In genomic region chr10:9676418-9676786, GRCm38 (mm10) we compare ENCODE assay signal across 10 mouse cellular contexts. TPM values are rescaled to one million over a fixed set of nuclear protein-coding genes. Genes with fewer than 3 reads are reported as not detected.
DNase-seq lines count a peak whose midpoint lies in the region; ATAC-seq and TF ChIP-seq lines count a peak whose summit lies in the region.
"Had no signal": no experiment of that assay in that cellular context is flagged by ENCODE, and none has a peak within 500 bp of the region (broad histone marks: within the 10 kb centered on the region; RNA-seq: fewer than 3 reads in every experiment).

No protein-coding gene starts in this region.

- no peak for DNase-seq in layer of hippocampus, adult 2 months (ENCODE audit: low spot score in 2 of 2)
- DNase-seq in layer of hippocampus, postnatal 14 days (ENCODE audit: low spot score in 2 of 2): no peak
- DNase-seq in intestine, embryonic 14.5 days (ENCODE audit: low spot score): peak; percentile 67
- no peak for DNase-seq in right cerebral cortex, postnatal 10 days (ENCODE audit: low spot score in 2 of 2)
- DNase-seq in layer of hippocampus, postnatal 10 days (ENCODE audit: low spot score in 2 of 2): no peak
- DNase-seq in right cerebral cortex, postnatal 4 days: no peak

- H3K4me1 ChIP-seq in embryonic facial prominence, embryonic 15.5 days: peaks cover 31% of the 10 kb centered on the region
- H3K4me1 ChIP-seq in intestine, embryonic 14.5 days (replicated peaks; ENCODE audit: control insufficient read depth, insufficient read depth, low read length): peaks cover 26% of the 10 kb centered on the region
- peaks cover 25% of the 10 kb centered on the region for H3K4me1 ChIP-seq in neural tube, embryonic 12.5 days

- H3K4me3 ChIP-seq in layer of hippocampus, adult 2 months: no peak overlapping the region; the same call in 1 of the 2 replicates
- no peak overlapping the region for H3K4me3 ChIP-seq in embryonic facial prominence, embryonic 15.5 days (replicated peaks)
- H3K4me3 ChIP-seq in intestine, embryonic 14.5 days (ENCODE audit: low read depth, low read length): 0 out of 2 replicates have a peak overlapping the region, but pooled peaks have one; percentile 4
- H3K4me3 ChIP-seq in neural tube, embryonic 12.5 days: no peak overlapping the region

- peak overlapping the region; percentile 84; the same call in 1 of the 2 replicates for H3K27ac ChIP-seq in layer of hippocampus, adult 2 months
- no peak overlapping the region for H3K27ac ChIP-seq in embryonic facial prominence, embryonic 15.5 days (replicated peaks)
- H3K27ac ChIP-seq in intestine, embryonic 14.5 days (ENCODE audit: low read depth): no peak overlapping the region
- H3K27ac ChIP-seq in neural tube, embryonic 12.5 days: no peak overlapping the region
- H3K27ac ChIP-seq: liver, embryonic 14.5 days had no signal

- no peak for ATAC-seq in embryonic facial prominence, embryonic 15.5 days (ENCODE audit: insufficient number of reproducible peaks, low FRiP score, low TSS enrichment, low read depth)
- ATAC-seq in intestine, embryonic 14.5 days (replicated peaks; ENCODE audit: low FRiP score, low TSS enrichment, low read depth): no peak
- ATAC-seq in neural tube, embryonic 12.5 days (ENCODE audit: low FRiP score, low read depth): no peak

- H3K9me3 ChIP-seq in embryonic facial prominence, embryonic 15.5 days (replicated peaks): no peaks in the 10 kb centered on the region
- H3K9me3 ChIP-seq in intestine, embryonic 14.5 days (ENCODE audit: control insufficient read depth, low read length): no peaks in the 10 kb centered on the region
- H3K9me3 ChIP-seq in neural tube, embryonic 12.5 days: no peaks in the 10 kb centered on the region

- TF ChIP-seq CTCF in layer of hippocampus, adult 2 months (conservative IDR thresholded peaks at IDR 0.05): no peak

- no peak overlapping the region for H3K9ac ChIP-seq in embryonic facial prominence, embryonic 15.5 days
- H3K9ac ChIP-seq in intestine, embryonic 14.5 days (ENCODE audit: low read length): no peak overlapping the region
- H3K9ac ChIP-seq in neural tube, embryonic 12.5 days: no peak overlapping the region
- H3K9ac ChIP-seq: liver, embryonic 14.5 days had no signal

- H3K36me3 ChIP-seq in embryonic facial prominence, embryonic 15.5 days: no peaks in the 10 kb centered on the region
- H3K36me3 ChIP-seq in intestine, embryonic 14.5 days (ENCODE audit: control insufficient read depth, insufficient read depth, low read length): 0 out of 2 replicates have a peak, but pooled peaks cover 3% of the 10 kb centered on the region
- no peaks in the 10 kb centered on the region for H3K36me3 ChIP-seq in neural tube, embryonic 12.5 days

- peak overlapping the region; percentile 93 for H3K4me2 ChIP-seq in embryonic facial prominence, embryonic 15.5 days (replicated peaks)
- H3K4me2 ChIP-seq in intestine, embryonic 14.5 days (ENCODE audit: low read length): peak overlapping the region; percentile 93
- H3K4me2 ChIP-seq in neural tube, embryonic 12.5 days (replicated peaks): peak overlapping the region; percentile 97

- peaks cover 4% of the 10 kb centered on the region; the same call in 1 of the 2 replicates for H3K27me3 ChIP-seq in embryonic facial prominence, embryonic 15.5 days
- no peaks in the 10 kb centered on the region for H3K27me3 ChIP-seq in intestine, embryonic 14.5 days (replicated peaks; ENCODE audit: control insufficient read depth, insufficient read depth, low read length)
- H3K27me3 ChIP-seq in neural tube, embryonic 12.5 days (replicated peaks): peaks cover 16% of the 10 kb centered on the region

- 7% methylated on average over 7 of the region's 7 CpGs for WGBS in embryonic facial prominence, embryonic 15.5 days
- 21% methylated on average over 7 of the region's 7 CpGs for WGBS in intestine, embryonic 14.5 days
- WGBS in neural tube, embryonic 12.5 days: 4% methylated on average over 7 of the region's 7 CpGs

RNA-seq across cellular contexts. Expression of gene Samd5, which starts 1.4 kb away (rescaled TPM):
- total RNA-seq in layer of hippocampus, adult 2 months (2021): 10 to 100 TPM; 15.2 to 17.0 TPM
- 10 to 100 TPM; 15.2 to 16.1 TPM for total RNA-seq in layer of hippocampus, postnatal 14 days (2021)
- polyA plus RNA-seq in embryonic facial prominence, embryonic 15.5 days (2015; fragmentation: Nextera tagmentation; extraction: Ambion mirVana): 11.2 and 11.3 TPM in 2 replicates
- 15.1 and 16.1 TPM in 2 replicates for polyA plus RNA-seq in intestine, embryonic 14.5 days (2014; fragmentation: Nextera tagmentation; extraction: Ambion mirVana)
- polyA plus RNA-seq in neural tube, embryonic 12.5 days (2016; fragmentation: Nextera tagmentation; extraction: Ambion mirVana): 5.4 and 5.9 TPM in 2 replicates
- 10 to 100 TPM; 19.5 to 29.5 TPM for total RNA-seq in layer of hippocampus, postnatal 10 days (2021)
- total RNA-seq: MEL had no signal
